Mouse (Mus musculus) liver, embryonic 15.5 days (tissue): Measurements from ENCODE around the gene Thada. TPM values are rescaled to one million over a fixed set of nuclear protein-coding genes. Genes with fewer than 3 reads are reported as not detected.

ENCODE experiments used
- ATAC-seq: fragments of 200-750 bp; cut with Nextera tagmentation; 2 replicates; pipeline ENCODE4 v1.8.0; 2017; ENCODE audit warnings: moderate number of reproducible peaks, mild to moderate bottlenecking, moderate library complexity; ENCODE audit not compliant: insufficient read depth
- H3K27ac ChIP-seq: fragments of 300-500 bp; sonication (generic); replicated peaks from 2 replicates; pipeline ENCODE4 v1.5.1; 2015; ENCODE audit warnings: mild to moderate bottlenecking, inconsistent platforms
- H3K27me3 ChIP-seq: fragments of 300-500 bp; sonication (generic); 2 replicates; pipeline ENCODE4 v1.6.1; 2015; ENCODE audit warnings: mild to moderate bottlenecking, inconsistent platforms
- H3K36me3 ChIP-seq: fragments of 300-500 bp; sonication (generic); replicated peaks from 2 replicates; pipeline ENCODE4 v1.6.1; 2015; ENCODE audit warnings: moderate library complexity, mild to moderate bottlenecking, inconsistent platforms
- H3K4me1 ChIP-seq: fragments of 300-500 bp; sonication (generic); replicated peaks from 2 replicates; pipeline ENCODE4 v1.6.1; 2015; ENCODE audit warnings: inconsistent platforms
- H3K4me2 ChIP-seq: fragments of 300-500 bp; sonication (generic); 2 replicates; pipeline ENCODE4 v1.6.1; 2015; ENCODE audit warnings: moderate library complexity, mild to moderate bottlenecking, inconsistent platforms
- H3K4me3 ChIP-seq: fragments of 300-500 bp; sonication (generic); replicated peaks from 2 replicates; pipeline ENCODE4 v1.5.1; 2015; ENCODE audit warnings: mild to moderate bottlenecking, inconsistent platforms
- H3K9ac ChIP-seq: fragments of 300-500 bp; sonication (generic); 2 replicates; pipeline ENCODE4 v1.6.1; 2015; ENCODE audit warnings: moderate library complexity, mild to moderate bottlenecking, inconsistent platforms
- H3K9me3 ChIP-seq: fragments of 300-500 bp; sonication (generic); replicated peaks from 2 replicates; pipeline ENCODE4 v1.6.1; 2016; ENCODE audit warnings: inconsistent platforms
- WGBS: fragments of 180-500 bp; shearing (Covaris S2); methylation state at CpG from one replicate; pipeline ENCODE4 v1.1.7; 2015; ENCODE audit warnings: mixed read lengths; ENCODE audit not compliant: insufficient replicate concordance; 5-methylcytosine and 5-hydroxymethylcytosine counted together
- polyA plus RNA-seq: library from polyadenylated mRNA; unstranded; fragments of >200 nt; fragmentation: Nextera tagmentation; extraction: Ambion mirVana; gene quantifications from 2 replicates; pipeline ENCODE4 v1.2.1, GENCODE M21; 2015

The Thada gene
- polyA plus RNA-seq, 1 experiment from 2014 or later, result 2.3 TPM

- H3K4me2 ChIP-seq, result no peak overlapping the region
- WGBS, result 74% methylated on average over 9 of the region's 9 CpGs
- H3K9ac ChIP-seq, result no peak overlapping the region
- peaks cover 14% of the 10 kb centered on the region for H3K4me1 ChIP-seq
- no peak overlapping the region for H3K4me3 ChIP-seq
- H3K36me3 ChIP-seq, result no peaks in the 10 kb centered on the region; the same call in 1 of the 2 replicates
- no peaks in the 10 kb centered on the region for H3K9me3 ChIP-seq
- no peak for ATAC-seq
- no peaks in the 10 kb centered on the region for H3K27me3 ChIP-seq
- H3K27ac ChIP-seq, result no peak overlapping the region
Measured at GRCm38 (mm10) chr17:84256278-84256819, 209.7 kb downstream of the Thada start.

- H3K9me3 ChIP-seq, result no peaks in the 10 kb centered on the region
- no peak overlapping the region for H3K4me2 ChIP-seq
- H3K36me3 ChIP-seq, result no peaks in the 10 kb centered on the region; the same call in 1 of the 2 replicates
- no peak for ATAC-seq
- H3K27me3 ChIP-seq, result no peaks in the 10 kb centered on the region
- H3K9ac ChIP-seq, result no peak overlapping the region
- 65% methylated on average over 2 of the region's 2 CpGs for WGBS
- no peak overlapping the region for H3K27ac ChIP-seq
- H3K4me1 ChIP-seq, result peaks cover 9% of the 10 kb centered on the region
- H3K4me3 ChIP-seq, result no peak overlapping the region
Measured at GRCm38 (mm10) chr17:84255841-84256240, 210.2 kb downstream of the Thada start.

- Histone ChIP-seq H3K4me1 (peaks cover 4% of the 10 kb centered on the region), H3K9me3 (no peaks in the 10 kb centered on the region), H3K9ac (no peak overlapping the region), H3K36me3 (no peaks in the 10 kb centered on the region; the same call in 1 of the 2 replicates), H3K27me3 (no peaks in the 10 kb centered on the region), H3K4me2 (no peak overlapping the region), H3K27ac (no peak overlapping the region), H3K4me3 (no peak overlapping the region)
- ATAC-seq, result no peak
- 69% methylated on average over 3 of the region's 3 CpGs for WGBS
Measured at GRCm38 (mm10) chr17:84251426-84251825, 214.6 kb downstream of the Thada start.

- H3K4me1 ChIP-seq, result 0 out of 2 replicates have a peak, but pooled peaks cover 5% of the 10 kb centered on the region
- no peaks in the 10 kb centered on the region for H3K9me3 ChIP-seq
- H3K27ac ChIP-seq, result no peak overlapping the region
- H3K27me3 ChIP-seq, result no peaks in the 10 kb centered on the region
- no peak for ATAC-seq
- H3K4me2 ChIP-seq, result no peak overlapping the region
- 81% methylated on average over 18 of the region's 18 CpGs for WGBS
- no peaks in the 10 kb centered on the region for H3K36me3 ChIP-seq
- H3K9ac ChIP-seq, result no peak overlapping the region
- no peak overlapping the region for H3K4me3 ChIP-seq
Measured at GRCm38 (mm10) chr17:84244182-84244920, 221.7 kb downstream of the Thada start.

- 76% methylated on average over 6 of the region's 6 CpGs for WGBS
- no peak overlapping the region for H3K9ac ChIP-seq
- no peaks in the 10 kb centered on the region for H3K27me3 ChIP-seq
- H3K4me1 ChIP-seq, result peaks cover 10% of the 10 kb centered on the region
- H3K27ac ChIP-seq, result no peak overlapping the region
- no peaks in the 10 kb centered on the region for H3K36me3 ChIP-seq
- no peak for ATAC-seq
- no peaks in the 10 kb centered on the region for H3K9me3 ChIP-seq
- no peak overlapping the region for H3K4me3 ChIP-seq
- no peak overlapping the region for H3K4me2 ChIP-seq
Measured at GRCm38 (mm10) chr17:84243759-84244158, 222.2 kb downstream of the Thada start.

- H3K27ac ChIP-seq, result no peak overlapping the region
- no peaks in the 10 kb centered on the region for H3K27me3 ChIP-seq
- WGBS, result 83% methylated on average over 6 of the region's 6 CpGs
- peaks cover 29% of the 10 kb centered on the region for H3K4me1 ChIP-seq
- H3K36me3 ChIP-seq, result no peaks in the 10 kb centered on the region
- H3K4me3 ChIP-seq, result no peak overlapping the region
- no peak for ATAC-seq
- no peak overlapping the region for H3K9ac ChIP-seq
- no peaks in the 10 kb centered on the region for H3K9me3 ChIP-seq
- no peak overlapping the region for H3K4me2 ChIP-seq
Measured at GRCm38 (mm10) chr17:84241308-84241957, 224.6 kb downstream of the Thada start.

- Histone ChIP-seq H3K4me1 (peaks cover 44% of the 10 kb centered on the region), H3K4me3 (no peak overlapping the region), H3K36me3 (no peaks in the 10 kb centered on the region), H3K9ac (no peak overlapping the region), H3K9me3 (peaks cover 2% of the 10 kb centered on the region; the same call in 1 of the 2 replicates), H3K27ac (no peak overlapping the region), H3K27me3 (no peaks in the 10 kb centered on the region), H3K4me2 (no peak overlapping the region)
- 59% methylated on average over 2 of the region's 2 CpGs for WGBS
- ATAC-seq, result no peak
Measured at GRCm38 (mm10) chr17:84239679-84240292, 226.2 kb downstream of the Thada start.

GRCm38 (mm10) chr17:84238174-84238573, 227.8 kb downstream of the Thada start:
- 40% methylated on average over 1 of the region's 1 CpGs for WGBS
- ATAC-seq, result no peak
- peaks cover 51% of the 10 kb centered on the region for H3K4me1 ChIP-seq

GRCm38 (mm10) chr17:84236781-84237557, 229.0 kb downstream of the Thada start:
- peaks cover 2% of the 10 kb centered on the region; the same call in 1 of the 2 replicates for H3K9me3 ChIP-seq
- H3K36me3 ChIP-seq, result no peaks in the 10 kb centered on the region
- peaks cover 51% of the 10 kb centered on the region for H3K4me1 ChIP-seq
- H3K4me3 ChIP-seq, result no peak overlapping the region
- ATAC-seq, result no peak
- peak overlapping the region; percentile 29; the same call in 1 of the 2 replicates for H3K27ac ChIP-seq
- H3K27me3 ChIP-seq, result no peaks in the 10 kb centered on the region
- H3K9ac ChIP-seq, result no peak overlapping the region
- H3K4me2 ChIP-seq, result no peak overlapping the region
- 65% methylated on average over 7 of the region's 7 CpGs for WGBS

More at GRCm38 (mm10) chr17:84238174-84238573, 227.8 kb downstream of the Thada start:
- Histone ChIP-seq H3K27me3 (no peaks in the 10 kb centered on the region), H3K27ac (peak overlapping the region; percentile 29; the same call in 1 of the 2 replicates), H3K4me2 (no peak overlapping the region), H3K4me3 (no peak overlapping the region), H3K9ac (no peak overlapping the region), H3K9me3 (peaks cover 2% of the 10 kb centered on the region; the same call in 1 of the 2 replicates), H3K36me3 (no peaks in the 10 kb centered on the region)

GRCm38 (mm10) chr17:84235399-84235928, 230.5 kb downstream of the Thada start:
- H3K36me3 ChIP-seq, result no peaks in the 10 kb centered on the region
- no peak for ATAC-seq
- peak overlapping the region; percentile 60 for H3K27ac ChIP-seq
- H3K4me2 ChIP-seq, result no peak overlapping the region
- H3K4me1 ChIP-seq, result peaks cover 51% of the 10 kb centered on the region
- H3K9ac ChIP-seq, result no peak overlapping the region
- H3K27me3 ChIP-seq, result no peaks in the 10 kb centered on the region
- peaks cover 2% of the 10 kb centered on the region; the same call in 1 of the 2 replicates for H3K9me3 ChIP-seq
- 69% methylated on average over 4 of the region's 4 CpGs for whole genome bisulfite sequencing
- no peak overlapping the region for H3K4me3 ChIP-seq
